Comparison of ENCODE assay signal across 8 mouse cellular contexts in the genomic region with DNA sequence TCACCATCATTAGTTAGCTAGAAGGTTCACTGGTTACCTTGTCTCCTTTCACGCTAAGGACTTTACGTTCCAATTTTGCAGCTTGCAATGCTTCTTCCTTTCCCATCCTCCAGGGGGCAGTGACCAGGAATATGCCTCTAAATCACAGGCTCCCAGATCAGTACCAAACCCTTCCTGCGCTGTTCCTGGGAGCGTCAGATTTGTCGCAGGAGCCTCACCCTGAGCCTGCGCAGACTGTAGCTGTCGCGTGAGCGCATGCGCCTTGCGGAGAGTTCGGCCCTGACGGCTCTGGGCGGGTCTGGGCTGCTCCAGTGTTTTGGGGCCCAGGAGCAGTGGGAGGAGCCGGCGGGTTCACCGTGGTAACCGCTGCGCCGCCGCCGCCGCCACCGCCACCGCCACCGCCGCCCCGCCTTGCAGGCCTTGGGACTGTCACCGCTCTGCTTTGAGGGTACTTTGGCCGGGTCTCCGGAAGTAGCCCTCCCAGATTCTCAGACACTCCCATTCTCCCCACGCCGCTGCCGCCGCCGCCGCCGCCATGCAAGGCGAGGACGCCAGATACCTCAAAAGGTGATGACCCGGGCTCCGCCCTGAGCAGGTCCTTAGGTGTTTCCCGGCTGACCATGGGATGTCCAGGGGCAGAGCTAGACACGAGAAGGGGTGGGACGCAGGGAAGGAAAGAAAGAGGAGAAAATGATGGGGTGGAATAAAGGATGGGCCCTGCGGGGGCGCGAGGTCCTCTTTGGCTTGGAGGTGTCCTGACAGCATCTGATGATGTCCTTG. TPM values are rescaled to one million over a fixed set of nuclear protein-coding genes. Genes with fewer than 3 reads are reported as not detected.
A peak's percentile ranks its signal among the peaks of the same experiment; 100 is the strongest.
DNase-seq lines count a peak whose midpoint lies in the region; ATAC-seq lines count a peak whose summit lies in the region.

A gene (plus strand): TSS at position 248 of the 780 bp plus-strand sequence.

- H3K4me2 ChIP-seq in lung, embryonic 16.5 days (ENCODE audit: low read depth, low read length): peak within 1 kb of the TSS; percentile 75

- peaks cover 3% of the 10 kb centered on the region for H3K36me3 ChIP-seq in lung, embryonic 16.5 days (ENCODE audit: control insufficient read depth, insufficient read depth, low read length)

- H3K27me3 ChIP-seq in lung, embryonic 16.5 days (ENCODE audit: control insufficient read depth, insufficient read depth, low read depth, low read length): no peaks in the 10 kb centered on the region

- peak; percentile 100 for ATAC-seq in hematopoietic stem cell, adult 5-6 weeks (replicated peaks in 1 of 2; ENCODE audit: insufficient read depth in 1 of 2, low FRiP score in 2 of 2, low TSS enrichment in 1 of 2, low read depth in 1 of 2, poor library complexity in 2 of 2, severe bottlenecking in 2 of 2)
- peak; percentile 100 for ATAC-seq in lung, embryonic 16.5 days (ENCODE audit: low read depth)

- H3K27ac ChIP-seq in lung, embryonic 16.5 days (ENCODE audit: low read length): peak within 1 kb of the TSS; percentile 52; the same call in 1 of the 2 replicates

- 0 out of 2 replicates have a peak, but pooled peaks cover 3% of the 10 kb centered on the region for H3K4me1 ChIP-seq in lung, embryonic 16.5 days (replicated peaks; ENCODE audit: control insufficient read depth, insufficient read depth, low read length)

- WGBS in lung, embryonic 16.5 days: under 1% methylated on average over 37 of the region's 48 CpGs

- H3K4me3 ChIP-seq in lung, embryonic 16.5 days (ENCODE audit: low read length): peak within 1 kb of the TSS; percentile 82

- no peaks in the 10 kb centered on the region; the same call in 1 of the 2 replicates for H3K9me3 ChIP-seq in lung, embryonic 16.5 days (ENCODE audit: control insufficient read depth, low read length)

- peak within 1 kb of the TSS; percentile 83 for H3K9ac ChIP-seq in lung, embryonic 16.5 days (ENCODE audit: low read length)

- DNase-seq in MEL-GATA-1-ER (ENCODE audit: extremely low read depth, low read depth): peak; percentile 95
- peak; percentile 96 for DNase-seq in cerebellum, adult 8-10 months
- DNase-seq in forelimb bud, embryonic 11.5 days (ENCODE audit: low read depth, low spot score): peak; percentile 99
- peak; percentile 96 for DNase-seq in layer of hippocampus, adult 9-10 months (ENCODE audit: low spot score)
- DNase-seq in ovary, postnatal 10 days (ENCODE audit: low spot score): peak; percentile 85
- DNase-seq in thymus, postnatal 10 days (ENCODE audit: low spot score in 2 of 2): peak; percentile 93

RNA-seq across cellular contexts. Expression of the gene that starts here (rescaled TPM):
- 17.8 and 19.2 TPM in 2 replicates for total RNA-seq in hematopoietic stem cell, adult 5-6 weeks (2017)
- 28.5 and 29.3 TPM in 2 replicates for polyA plus RNA-seq in lung, embryonic 16.5 days (2015; fragmentation: Nextera tagmentation; extraction: Ambion mirVana)

Comparison
In these comparisons a context has a peak if more than half of its experiments do, and no peak if none do; other contexts are left out.
1. Peak in every context shown above with its lines: DNase-seq, ATAC-seq, H3K4me3 ChIP-seq and H3K27ac ChIP-seq.